Mouse (Mus musculus) bone marrow macrophage, adult 2 months (primary cell): ENCODE measurements at regions not wholly inside any gene's neighbourhood (a gene's known extent, or its start where the extent isn't known, plus 50 kb on each side); places are given as distances from the start of the nearest gene placed in this dataset.

ENCODE experiments used
- CTCF ChIP-seq: IDR thresholded peaks from 2 replicates; pipeline ENCODE4 v1.5.1; 2012; ENCODE audit warnings: low read depth, mild to moderate bottlenecking, low read length, moderate library complexity
- POLR2A ChIP-seq: IDR thresholded peaks from 2 replicates; pipeline ENCODE4 v1.6.1; 2012; ENCODE audit warnings: mild to moderate bottlenecking, low read depth, low read length, borderline replicate concordance

GRCm38 (mm10) chr4:48749566-48749965 lies 86.3 kb downstream of the Cavin4 start:
- TF ChIP-seq CTCF (no peak), POLR2A (no peak)
